Mouse (Mus musculus): ENCODE results near the gene Phlpp2. TPM values are rescaled to one million over a fixed set of nuclear protein-coding genes. Genes with fewer than 3 reads are reported as not detected.

Phlpp2 gene
- polyA plus RNA-seq, 1 experiment from 2014 or later = 7.7 TPM

DNA sequence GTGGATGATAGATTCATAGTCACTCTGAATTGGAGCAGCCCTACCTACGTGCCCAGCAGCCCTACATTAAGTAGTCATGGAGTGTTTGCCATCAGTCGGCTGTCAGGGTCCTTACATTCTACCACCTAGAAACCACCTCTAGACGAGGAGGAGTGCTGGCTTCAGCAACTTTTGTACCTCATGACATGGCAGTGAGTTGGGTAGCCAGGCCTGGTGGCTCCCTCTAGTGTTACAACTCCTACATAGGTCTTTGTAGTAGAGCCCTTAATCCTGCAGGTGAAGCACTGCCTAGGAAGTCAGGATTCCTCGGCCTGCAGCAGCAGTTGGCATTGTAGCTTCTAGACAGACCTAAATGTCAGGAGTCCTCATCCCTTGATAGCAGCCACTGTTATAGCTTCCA is 48.9 kb downstream of the Phlpp2 start:
- 54% methylated on average over 4 of the region's 4 CpGs for WGBS
- Histone ChIP-seq H3K27me3 (ENCODE audit: control insufficient read depth, insufficient read depth, low read length) (no peaks in the 10 kb centered on the region), H3K4me3 (ENCODE audit: low read depth, low read length) (no peak overlapping the region), H3K9me3 (ENCODE audit: control insufficient read depth, low read length) (no peaks in the 10 kb centered on the region), H3K4me1 (ENCODE audit: control insufficient read depth, insufficient read depth, low read length) (no peaks in the 10 kb centered on the region), H3K9ac (replicated peaks; ENCODE audit: low read depth, low read length) (no peak overlapping the region), H3K27ac (ENCODE audit: low read depth, low read length) (no peak overlapping the region), H3K4me2 (ENCODE audit: low read depth, low read length) (no peak overlapping the region), H3K36me3 (ENCODE audit: control insufficient read depth, insufficient read depth, low read length) (peaks cover 24% of the 10 kb centered on the region)
- ATAC-seq (ENCODE audit: low read depth) = no peak

DNA sequence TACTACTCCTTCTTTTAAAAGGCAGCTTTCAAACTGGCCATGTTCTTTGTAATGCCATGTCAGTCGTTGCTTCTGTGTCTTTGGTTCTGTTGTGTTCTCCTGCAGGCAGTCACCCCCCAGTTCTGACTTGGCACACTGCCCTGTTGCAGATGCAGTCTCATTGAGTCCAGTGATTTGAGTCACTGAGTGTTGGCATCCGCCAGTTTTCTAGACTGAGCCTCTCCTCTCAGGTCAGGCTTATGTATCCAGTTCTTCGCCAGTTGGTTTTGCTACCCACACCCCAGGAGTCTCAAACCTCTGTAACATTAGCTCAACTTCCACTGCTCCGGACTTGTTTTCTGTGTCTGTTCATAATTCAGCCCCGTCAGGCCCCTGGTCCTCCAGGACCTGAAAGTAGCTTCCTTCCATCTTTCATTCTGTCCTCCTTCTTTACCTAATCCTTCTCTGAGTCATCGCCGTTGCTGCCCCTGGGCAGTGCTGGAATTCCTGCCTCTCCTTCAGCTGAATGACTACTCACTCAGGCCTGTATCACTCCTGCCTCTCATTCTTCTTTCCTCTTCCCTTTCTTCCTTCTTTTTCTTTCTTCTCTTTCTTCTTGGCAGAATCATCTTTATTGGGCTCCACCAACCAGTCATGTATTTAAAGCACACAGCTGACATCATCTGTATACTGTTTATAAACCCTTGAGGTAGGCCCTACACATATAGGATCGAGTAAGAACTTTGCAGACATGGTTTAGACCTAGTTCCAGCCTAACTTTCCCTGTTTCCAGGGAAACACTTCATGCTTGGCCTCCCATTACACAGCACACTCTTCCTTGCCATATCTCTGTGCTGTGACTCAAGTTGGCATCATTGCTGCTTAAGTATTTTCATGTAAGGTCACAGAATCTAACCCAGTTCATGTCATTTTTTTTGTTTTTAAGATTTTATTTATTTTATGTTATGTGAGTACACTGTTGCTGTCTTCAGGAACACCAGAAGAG is 52.4 kb downstream of the Phlpp2 start:
- Histone ChIP-seq H3K27me3 (ENCODE audit: control insufficient read depth, insufficient read depth, low read length) (no peaks in the 10 kb centered on the region), H3K4me2 (ENCODE audit: low read depth, low read length) (no peak overlapping the region), H3K9ac (replicated peaks; ENCODE audit: low read depth, low read length) (no peak overlapping the region), H3K36me3 (ENCODE audit: control insufficient read depth, insufficient read depth, low read length) (peaks cover 22% of the 10 kb centered on the region), H3K9me3 (ENCODE audit: control insufficient read depth, low read length) (no peaks in the 10 kb centered on the region), H3K4me3 (ENCODE audit: low read depth, low read length) (no peak overlapping the region), H3K27ac (ENCODE audit: low read depth, low read length) (0 out of 2 replicates have a peak overlapping the region, but pooled peaks have one; percentile 2), H3K4me1 (ENCODE audit: control insufficient read depth, insufficient read depth, low read length) (no peaks in the 10 kb centered on the region)
- no peak for ATAC-seq (ENCODE audit: low read depth)
- 84% methylated on average over 8 of the region's 8 CpGs for WGBS

GRCm38 (mm10) chr8:109941606-109942360 is 73.4 kb downstream of the Phlpp2 start:
- Histone ChIP-seq H3K4me3 (ENCODE audit: low read depth, low read length) (no peak overlapping the region), H3K36me3 (ENCODE audit: control insufficient read depth, insufficient read depth, low read length) (peaks cover 14% of the 10 kb centered on the region), H3K4me2 (ENCODE audit: low read depth, low read length) (no peak overlapping the region), H3K9ac (replicated peaks; ENCODE audit: low read depth, low read length) (no peak overlapping the region), H3K4me1 (ENCODE audit: control insufficient read depth, insufficient read depth, low read length) (peaks cover 7% of the 10 kb centered on the region; the same call in 1 of the 2 replicates), H3K27me3 (ENCODE audit: control insufficient read depth, insufficient read depth, low read length) (no peaks in the 10 kb centered on the region), H3K27ac (ENCODE audit: low read depth, low read length) (no peak overlapping the region), H3K9me3 (ENCODE audit: control insufficient read depth, low read length) (no peaks in the 10 kb centered on the region)
- ATAC-seq (ENCODE audit: low read depth) = no peak
- 88% methylated on average over 2 of the region's 2 CpGs for WGBS

GRCm38 (mm10) chr8:109945153-109945632 is 76.9 kb downstream of the Phlpp2 start:
- Histone ChIP-seq H3K9me3 (ENCODE audit: control insufficient read depth, low read length) (no peaks in the 10 kb centered on the region), H3K4me2 (ENCODE audit: low read depth, low read length) (no peak overlapping the region), H3K9ac (replicated peaks; ENCODE audit: low read depth, low read length) (no peak overlapping the region), H3K4me1 (ENCODE audit: control insufficient read depth, insufficient read depth, low read length) (peaks cover 12% of the 10 kb centered on the region), H3K36me3 (ENCODE audit: control insufficient read depth, insufficient read depth, low read length) (peaks cover 5% of the 10 kb centered on the region), H3K27ac (ENCODE audit: low read depth, low read length) (no peak overlapping the region), H3K4me3 (ENCODE audit: low read depth, low read length) (no peak overlapping the region), H3K27me3 (ENCODE audit: control insufficient read depth, insufficient read depth, low read length) (no peaks in the 10 kb centered on the region; the same call in 1 of the 2 replicates)
- ATAC-seq (ENCODE audit: low read depth) = no peak
- 26% methylated on average over 9 of the region's 9 CpGs for WGBS

DNA sequence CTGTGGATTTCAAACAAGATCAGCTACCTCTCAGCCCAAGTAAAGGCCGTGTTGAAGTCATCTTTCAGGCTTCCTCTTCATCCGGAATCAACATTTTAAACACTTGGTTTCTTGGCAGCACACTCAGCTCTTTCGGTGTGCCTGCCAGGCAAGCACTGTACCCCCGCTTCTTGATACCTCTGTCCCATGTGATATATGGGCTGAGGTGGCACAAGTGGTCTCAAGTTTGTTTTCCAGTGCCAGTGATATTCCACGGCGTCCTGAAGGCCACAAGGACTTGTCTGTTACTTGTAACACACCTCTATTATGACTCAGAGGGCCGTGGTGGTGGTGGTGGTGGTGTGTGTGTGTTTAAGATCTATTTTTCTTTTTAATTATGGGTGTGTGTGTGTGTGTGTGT is 77.4 kb downstream of the Phlpp2 start:
- Histone ChIP-seq H3K4me1 (ENCODE audit: control insufficient read depth, insufficient read depth, low read length) (peaks cover 12% of the 10 kb centered on the region), H3K36me3 (ENCODE audit: control insufficient read depth, insufficient read depth, low read length) (peaks cover 4% of the 10 kb centered on the region), H3K9me3 (ENCODE audit: control insufficient read depth, low read length) (no peaks in the 10 kb centered on the region), H3K4me3 (ENCODE audit: low read depth, low read length) (no peak overlapping the region), H3K9ac (replicated peaks; ENCODE audit: low read depth, low read length) (no peak overlapping the region), H3K4me2 (ENCODE audit: low read depth, low read length) (no peak overlapping the region), H3K27ac (ENCODE audit: low read depth, low read length) (no peak overlapping the region), H3K27me3 (ENCODE audit: control insufficient read depth, insufficient read depth, low read length) (no peaks in the 10 kb centered on the region; the same call in 1 of the 2 replicates)
- no peak for ATAC-seq (ENCODE audit: low read depth)
- 73% methylated on average over 7 of the region's 7 CpGs for WGBS

DNA sequence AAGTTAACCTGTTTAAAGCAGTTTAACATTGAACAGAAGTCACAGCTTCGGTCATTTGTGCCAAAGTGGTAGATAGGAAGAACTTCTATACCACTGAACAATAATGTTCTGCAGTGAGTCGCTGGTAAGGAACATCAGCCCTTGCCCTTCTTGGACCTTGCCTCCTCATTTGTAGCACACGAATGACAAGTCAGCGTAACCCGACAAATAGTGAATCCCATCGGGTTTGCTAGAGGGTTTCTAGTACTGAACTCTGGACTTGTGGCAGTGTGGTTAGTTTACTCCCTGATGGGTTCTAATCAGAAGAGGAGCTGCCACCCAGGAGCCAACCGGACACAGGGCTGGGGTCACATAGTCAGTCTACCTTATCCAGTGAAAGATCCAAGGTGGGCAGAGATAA is 77.9 kb downstream of the Phlpp2 start:
- Histone ChIP-seq H3K9ac (replicated peaks; ENCODE audit: low read depth, low read length) (no peak overlapping the region), H3K27ac (ENCODE audit: low read depth, low read length) (no peak overlapping the region), H3K36me3 (ENCODE audit: control insufficient read depth, insufficient read depth, low read length) (no peaks in the 10 kb centered on the region; the same call in 1 of the 2 replicates), H3K4me3 (ENCODE audit: low read depth, low read length) (no peak overlapping the region), H3K27me3 (ENCODE audit: control insufficient read depth, insufficient read depth, low read length) (no peaks in the 10 kb centered on the region; the same call in 1 of the 2 replicates), H3K9me3 (ENCODE audit: control insufficient read depth, low read length) (no peaks in the 10 kb centered on the region), H3K4me1 (ENCODE audit: control insufficient read depth, insufficient read depth, low read length) (peaks cover 12% of the 10 kb centered on the region), H3K4me2 (ENCODE audit: low read depth, low read length) (no peak overlapping the region)
- WGBS = 91% methylated on average over 7 of the region's 7 CpGs
- ATAC-seq (ENCODE audit: low read depth) = no peak

DNA sequence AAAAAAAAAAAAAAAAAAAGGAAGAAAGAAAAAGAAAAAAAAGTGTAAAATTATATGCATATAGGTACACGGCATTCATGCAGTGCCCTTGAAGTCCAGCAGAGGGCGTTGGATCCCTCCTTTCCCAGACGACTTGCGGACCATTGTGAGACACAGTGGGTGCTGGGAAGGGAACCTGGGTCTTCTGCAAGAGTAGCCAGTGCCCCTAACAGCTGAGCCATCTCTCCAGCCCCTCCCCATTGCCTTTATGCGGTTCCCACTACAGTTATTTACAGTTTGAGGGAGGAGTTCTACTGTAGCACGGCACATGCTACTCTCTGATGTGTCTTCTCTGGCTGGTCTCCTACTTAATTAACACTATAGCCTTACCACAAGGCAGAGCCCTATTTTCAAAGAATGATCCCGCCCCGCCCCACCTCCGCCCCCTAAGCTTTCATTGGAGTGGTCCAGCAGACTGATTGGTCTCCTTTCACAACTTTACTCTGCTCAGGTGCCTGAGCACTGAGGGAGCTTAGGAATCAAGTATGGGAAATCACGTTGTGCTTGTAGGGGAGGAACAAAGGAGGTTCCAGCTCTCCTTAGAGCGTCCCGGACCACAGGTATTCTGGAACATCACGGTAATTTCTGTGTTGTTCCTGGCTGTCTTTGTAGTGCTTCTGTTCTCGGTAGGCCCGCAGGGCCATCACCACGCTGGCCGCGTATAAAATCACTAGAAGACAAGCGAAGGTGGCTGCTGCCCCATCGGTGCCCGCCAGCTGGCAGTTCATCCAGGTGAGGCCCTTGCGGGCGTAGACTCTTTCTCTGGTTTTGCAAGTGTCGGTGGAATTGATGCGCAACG is 79.3 kb downstream of the Phlpp2 start:
- WGBS = 1% methylated on average over 26 of the region's 26 CpGs
- peak overlapping the region; percentile 29 for H3K4me3 ChIP-seq (ENCODE audit: low read depth, low read length)
- H3K9ac ChIP-seq (replicated peaks; ENCODE audit: low read depth, low read length) = peak overlapping the region; percentile 58
- ATAC-seq (ENCODE audit: low read depth) = peak; percentile 61
- peak overlapping the region; percentile 67 for H3K27ac ChIP-seq (ENCODE audit: low read depth, low read length)
- H3K9me3 ChIP-seq (ENCODE audit: control insufficient read depth, low read length) = no peaks in the 10 kb centered on the region
- H3K4me2 ChIP-seq (ENCODE audit: low read depth, low read length) = peak overlapping the region; percentile 55
- H3K27me3 ChIP-seq (ENCODE audit: control insufficient read depth, insufficient read depth, low read length) = no peaks in the 10 kb centered on the region; the same call in 1 of the 2 replicates
- peaks cover 12% of the 10 kb centered on the region for H3K4me1 ChIP-seq (ENCODE audit: control insufficient read depth, insufficient read depth, low read length)
- H3K36me3 ChIP-seq (ENCODE audit: control insufficient read depth, insufficient read depth, low read length) = no peaks in the 10 kb centered on the region; the same call in 1 of the 2 replicates

GRCm38 (mm10) chr8:109948285-109948564 is 79.9 kb downstream of the Phlpp2 start:
- H3K4me1 ChIP-seq (ENCODE audit: control insufficient read depth, insufficient read depth, low read length) = peaks cover 12% of the 10 kb centered on the region
- ATAC-seq (ENCODE audit: low read depth) = peak; percentile 30; the same call in 1 of the 2 replicates
- peak overlapping the region; percentile 29 for H3K4me3 ChIP-seq (ENCODE audit: low read depth, low read length)
- H3K36me3 ChIP-seq (ENCODE audit: control insufficient read depth, insufficient read depth, low read length) = no peaks in the 10 kb centered on the region; the same call in 1 of the 2 replicates
- peak overlapping the region; percentile 55 for H3K4me2 ChIP-seq (ENCODE audit: low read depth, low read length)
- H3K9ac ChIP-seq (replicated peaks; ENCODE audit: low read depth, low read length) = peak overlapping the region; percentile 58
- no peaks in the 10 kb centered on the region for H3K9me3 ChIP-seq (ENCODE audit: control insufficient read depth, low read length)
- no peaks in the 10 kb centered on the region; the same call in 1 of the 2 replicates for H3K27me3 ChIP-seq (ENCODE audit: control insufficient read depth, insufficient read depth, low read length)
- peak overlapping the region; percentile 67 for H3K27ac ChIP-seq (ENCODE audit: low read depth, low read length)
- 4% methylated on average over 19 of the region's 19 CpGs for WGBS
